Mouse (Mus musculus): ENCODE data around the gene Tjp3. TPM values are rescaled to one million over a fixed set of nuclear protein-coding genes. Genes with fewer than 3 reads are reported as not detected.

Tjp3 gene
- polyA plus RNA-seq, 1 experiment = 13.2 TPM

DNA sequence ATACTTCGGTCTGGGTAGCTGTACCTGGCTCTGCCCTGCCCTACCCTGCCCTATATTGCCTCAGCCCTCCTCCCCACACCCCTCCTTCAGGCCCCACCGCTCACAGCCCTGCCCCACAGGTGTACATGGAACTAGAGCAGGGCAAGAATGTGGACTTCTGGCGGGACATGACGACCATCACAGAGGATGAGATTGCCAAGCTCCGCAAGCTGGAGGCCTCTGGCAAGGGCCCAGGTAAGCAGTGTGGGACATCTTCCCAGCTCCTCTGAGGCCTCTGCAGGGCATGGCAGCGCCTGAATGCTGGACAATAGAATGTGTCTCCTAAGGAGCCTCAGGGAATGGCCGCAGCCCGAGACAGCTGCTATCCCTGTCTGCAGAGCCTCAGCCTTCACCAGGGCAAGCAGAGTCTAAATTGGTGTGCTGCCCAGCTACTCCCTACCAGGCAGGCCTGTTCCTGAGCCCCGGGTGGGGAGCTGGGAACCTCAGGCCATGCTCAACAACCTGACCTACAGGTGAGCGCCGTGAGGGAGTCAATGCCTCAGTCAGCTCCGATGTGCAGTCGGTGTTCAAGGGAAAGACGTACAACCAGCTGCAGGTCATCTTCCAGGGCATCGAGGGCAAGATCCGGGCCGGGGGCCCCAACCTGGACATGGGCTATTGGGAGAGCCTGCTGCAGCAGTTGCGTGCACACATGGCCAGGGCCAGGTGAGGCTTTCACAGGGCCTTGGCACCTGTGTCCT, 32.6 kb upstream of the Tjp3 start:
- 87% methylated on average over 18 of the region's 18 CpGs for WGBS
- no peak for DNase-seq
- Histone ChIP-seq H3K27me3 (replicated peaks; ENCODE audit: control insufficient read depth, insufficient read depth, low read length) (no peaks in the 10 kb centered on the region), H3K36me3 (ENCODE audit: control insufficient read depth, insufficient read depth, low read length) (no peaks in the 10 kb centered on the region; the same call in 1 of the 2 replicates), H3K27ac (ENCODE audit: insufficient read depth, low read depth, low read length) (no peak overlapping the region), H3K4me1 (ENCODE audit: control insufficient read depth, insufficient read depth, low read length) (peaks cover 5% of the 10 kb centered on the region; the same call in 1 of the 2 replicates), H3K4me3 (ENCODE audit: insufficient read depth, low read depth, low read length) (no peak overlapping the region)
- TF ChIP-seq CTCF (conservative IDR thresholded peaks at IDR 0.05; ENCODE audit: insufficient read depth, insufficient read length, low read depth, low read length) = no peak
- TF ChIP-seq POLR2A (IDR thresholded peaks at IDR 0.05; ENCODE audit: low read depth, low read length) = no peak

DNA sequence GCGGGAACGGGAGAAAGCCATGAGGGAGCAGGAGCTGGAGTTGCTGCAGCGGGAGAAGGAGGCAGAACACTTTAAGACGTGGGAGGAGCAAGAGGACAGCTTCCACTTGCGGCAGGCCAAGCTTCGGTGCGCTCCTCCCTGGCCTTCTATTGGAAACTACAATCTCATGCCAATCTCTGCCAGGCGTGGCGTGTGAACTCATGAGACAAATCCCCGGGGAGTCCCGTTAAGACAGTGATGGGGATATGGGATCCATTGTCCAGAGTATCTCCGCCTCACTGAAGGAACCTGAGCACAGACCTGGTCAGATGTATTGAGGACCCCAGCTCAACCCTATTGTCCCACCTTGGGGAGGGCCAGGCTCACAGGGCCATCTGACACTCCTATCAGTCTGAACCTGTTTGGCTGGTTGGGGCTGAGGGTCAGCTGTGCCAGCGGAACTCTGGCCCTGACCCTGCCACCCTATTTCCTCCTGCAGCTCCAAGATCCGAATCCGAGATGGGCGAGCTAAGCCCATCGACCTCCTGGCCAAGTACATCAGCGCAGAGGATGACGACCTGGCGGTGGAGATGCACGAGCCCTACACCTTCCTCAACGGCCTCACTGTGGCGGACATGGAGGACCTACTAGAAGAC, 31.9 kb upstream of the Tjp3 start:
- no peak overlapping the region for H3K4me3 ChIP-seq (ENCODE audit: insufficient read depth, low read depth, low read length)
- no peaks in the 10 kb centered on the region; the same call in 1 of the 2 replicates for H3K36me3 ChIP-seq (ENCODE audit: control insufficient read depth, insufficient read depth, low read length)
- 85% methylated on average over 23 of the region's 23 CpGs for WGBS
- TF ChIP-seq CTCF (conservative IDR thresholded peaks at IDR 0.05; ENCODE audit: insufficient read depth, insufficient read length, low read depth, low read length) (no peak), POLR2A (IDR thresholded peaks at IDR 0.05; ENCODE audit: low read depth, low read length) (no peak)
- no peak for DNase-seq
- no peaks in the 10 kb centered on the region for H3K27me3 ChIP-seq (replicated peaks; ENCODE audit: control insufficient read depth, insufficient read depth, low read length)
- H3K27ac ChIP-seq (ENCODE audit: insufficient read depth, low read depth, low read length) = no peak overlapping the region
- peaks cover 5% of the 10 kb centered on the region; the same call in 1 of the 2 replicates for H3K4me1 ChIP-seq (ENCODE audit: control insufficient read depth, insufficient read depth, low read length)

DNA sequence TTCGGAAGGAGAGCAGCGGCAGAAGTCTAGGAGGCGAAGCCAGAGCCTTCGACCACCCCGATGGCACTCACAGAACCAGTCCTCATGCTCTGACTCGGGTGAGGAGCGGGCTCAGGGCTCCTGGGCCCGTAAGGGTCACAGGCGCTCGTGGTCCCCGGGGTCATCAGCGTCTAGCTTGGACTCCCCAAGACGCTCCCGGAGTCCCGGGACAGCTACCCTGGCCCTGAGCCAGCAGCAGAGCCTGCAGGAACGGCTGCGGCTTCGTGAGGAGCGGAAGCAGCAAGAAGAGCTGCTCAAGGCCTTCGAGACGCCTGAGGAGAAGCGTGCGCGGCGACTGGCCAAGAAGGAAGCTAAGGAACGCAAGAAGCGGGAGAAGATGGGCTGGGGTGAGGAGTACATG, 31.1 kb upstream of the Tjp3 start:
- WGBS = 88% methylated on average over 27 of the region's 27 CpGs
- DNase-seq = no peak
- Histone ChIP-seq H3K27ac (ENCODE audit: insufficient read depth, low read depth, low read length) (no peak overlapping the region), H3K36me3 (ENCODE audit: control insufficient read depth, insufficient read depth, low read length) (no peaks in the 10 kb centered on the region; the same call in 1 of the 2 replicates), H3K4me3 (ENCODE audit: insufficient read depth, low read depth, low read length) (no peak overlapping the region), H3K4me1 (ENCODE audit: control insufficient read depth, insufficient read depth, low read length) (peaks cover 5% of the 10 kb centered on the region; the same call in 1 of the 2 replicates), H3K27me3 (replicated peaks; ENCODE audit: control insufficient read depth, insufficient read depth, low read length) (no peaks in the 10 kb centered on the region)
- TF ChIP-seq POLR2A (IDR thresholded peaks at IDR 0.05; ENCODE audit: low read depth, low read length) (no peak), CTCF (conservative IDR thresholded peaks at IDR 0.05; ENCODE audit: insufficient read depth, insufficient read length, low read depth, low read length) (no peak)

DNA sequence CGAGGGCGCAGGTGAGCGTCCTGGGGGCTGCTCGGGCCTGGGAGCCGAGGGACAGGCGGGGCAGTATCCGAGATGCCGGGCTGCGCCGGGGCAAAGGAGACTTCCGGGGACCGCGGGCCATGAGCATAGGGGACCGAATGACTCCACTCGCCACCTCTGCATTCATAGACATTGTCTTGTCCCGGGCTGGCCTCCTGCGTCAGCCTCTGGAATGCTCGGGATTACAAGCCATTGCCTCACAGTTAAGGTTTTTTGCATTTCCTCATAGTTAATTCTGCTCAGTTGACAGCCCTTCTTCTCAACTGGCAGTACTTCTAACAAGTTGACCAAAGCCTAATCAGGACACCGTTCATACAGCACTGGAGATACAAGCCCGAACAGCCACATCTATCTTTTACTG, 30.1 kb upstream of the Tjp3 start:
- Histone ChIP-seq H3K4me1 (ENCODE audit: control insufficient read depth, insufficient read depth, low read length) (peaks cover 5% of the 10 kb centered on the region; the same call in 1 of the 2 replicates), H3K4me3 (ENCODE audit: insufficient read depth, low read depth, low read length) (peak overlapping the region; percentile 80), H3K27ac (ENCODE audit: insufficient read depth, low read depth, low read length) (peak overlapping the region; percentile 90; the same call in 1 of the 2 replicates), H3K27me3 (replicated peaks; ENCODE audit: control insufficient read depth, insufficient read depth, low read length) (no peaks in the 10 kb centered on the region), H3K36me3 (ENCODE audit: control insufficient read depth, insufficient read depth, low read length) (no peaks in the 10 kb centered on the region; the same call in 1 of the 2 replicates)
- DNase-seq = no peak
- no peak for TF ChIP-seq CTCF (conservative IDR thresholded peaks at IDR 0.05; ENCODE audit: insufficient read depth, insufficient read length, low read depth, low read length)
- no peak for TF ChIP-seq POLR2A (IDR thresholded peaks at IDR 0.05; ENCODE audit: low read depth, low read length)
- 1% methylated on average over 20 of the region's 20 CpGs for WGBS

DNA sequence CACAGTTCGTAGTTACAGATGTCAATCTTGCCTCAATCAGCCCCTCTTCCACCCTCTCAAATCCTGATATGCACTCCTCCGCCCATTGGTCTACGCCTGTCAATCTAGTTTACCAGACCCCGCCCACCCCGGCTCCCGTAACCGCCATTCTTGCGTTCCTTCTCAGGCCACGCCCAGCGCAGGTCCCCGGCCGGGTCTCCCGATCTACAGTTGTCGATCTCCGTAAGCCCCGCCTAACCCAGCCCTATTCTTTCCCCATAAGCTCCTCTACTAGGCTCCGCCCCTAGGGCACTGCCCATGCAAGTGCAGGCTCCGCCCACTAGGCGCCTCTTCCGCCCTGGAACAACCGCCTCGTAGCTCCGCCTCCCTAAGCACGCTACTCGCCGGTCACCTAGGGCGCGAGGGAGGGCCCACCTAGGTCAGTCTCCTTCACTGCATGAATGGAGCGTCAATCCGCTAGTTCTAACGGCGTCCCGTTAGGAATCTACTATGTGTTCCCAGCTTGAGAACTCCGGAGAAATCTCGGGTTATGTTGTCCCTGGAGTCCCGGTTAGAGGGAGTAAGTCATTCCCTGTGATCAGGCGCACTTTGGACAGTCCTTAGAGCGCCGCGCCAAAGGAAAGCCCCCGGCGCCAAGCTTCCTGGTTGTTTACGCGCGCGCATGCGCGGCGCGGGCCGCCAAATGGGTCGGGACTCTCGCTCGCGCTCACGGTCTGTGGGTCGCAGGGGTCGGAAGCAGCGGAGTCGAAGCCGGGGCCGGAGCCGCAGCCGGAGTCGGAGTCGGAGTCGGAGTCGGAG, 29.4 kb upstream of the Tjp3 start, which contains the start of gene Cactin:
Gene Cactin (plus strand): TSS at position 554 of the 798 bp plus-strand sequence.
- H3K36me3 ChIP-seq (ENCODE audit: control insufficient read depth, insufficient read depth, low read length) = no peaks in the 10 kb centered on the region

DNA sequence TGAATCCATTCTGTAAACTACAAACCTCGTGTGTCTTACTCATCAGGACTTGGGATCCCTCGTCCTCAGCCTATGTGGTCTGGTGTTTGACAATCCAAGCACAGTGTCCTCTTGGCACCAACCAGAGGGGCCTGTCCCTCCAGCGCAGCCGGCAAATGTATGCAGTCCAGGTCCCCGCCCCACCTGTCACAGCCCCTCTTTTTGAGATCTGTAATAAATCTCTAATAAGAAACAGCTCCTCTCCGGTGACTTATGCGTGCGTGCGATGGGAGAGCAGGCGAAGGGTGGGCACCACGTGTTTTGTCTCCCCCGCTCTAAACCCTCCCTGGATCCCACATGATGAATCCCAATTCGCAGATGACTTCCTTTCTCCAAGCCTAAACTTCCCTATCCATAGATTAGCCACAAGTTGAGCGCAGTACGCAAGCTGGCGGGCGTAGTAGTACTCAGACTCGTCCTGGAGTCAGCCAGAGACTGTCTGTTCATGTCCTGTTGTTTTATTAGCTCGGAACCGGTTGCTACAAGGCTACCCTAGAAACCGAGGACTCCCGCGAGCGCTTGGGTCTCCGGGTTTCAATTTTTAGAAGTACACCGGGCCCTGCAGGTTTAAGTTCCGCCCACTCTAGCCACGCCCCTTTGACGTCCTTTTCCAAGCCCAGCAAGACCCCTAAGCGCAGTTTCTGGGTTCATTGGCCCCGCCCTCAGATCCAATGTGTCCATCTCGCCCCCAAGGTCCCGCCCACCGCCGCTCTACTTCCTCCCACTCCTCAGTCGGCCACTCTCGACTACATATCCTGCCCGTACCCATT, 28.6 kb upstream of the Tjp3 start:
- TF ChIP-seq CTCF (conservative IDR thresholded peaks at IDR 0.05; ENCODE audit: insufficient read depth, insufficient read length, low read depth, low read length) (no peak), POLR2A (IDR thresholded peaks at IDR 0.05; ENCODE audit: low read depth, low read length) (no peak)

More for the DNA sequence above, 29.4 kb upstream of the Tjp3 start, which contains the start of gene Cactin:
- peak; percentile 100 for DNase-seq
- under 1% methylated on average over 68 of the region's 68 CpGs for WGBS
- TF ChIP-seq POLR2A (IDR thresholded peaks at IDR 0.05; ENCODE audit: low read depth, low read length) (no peak), CTCF (conservative IDR thresholded peaks at IDR 0.05; ENCODE audit: insufficient read depth, insufficient read length, low read depth, low read length) (no peak)
- no peaks in the 10 kb centered on the region for H3K27me3 ChIP-seq (replicated peaks; ENCODE audit: control insufficient read depth, insufficient read depth, low read length)
- H3K4me3 ChIP-seq (ENCODE audit: insufficient read depth, low read depth, low read length) = peak within 1 kb of the TSS; percentile 80
- H3K27ac ChIP-seq (ENCODE audit: insufficient read depth, low read depth, low read length) = peak within 1 kb of the TSS; percentile 90
- H3K4me1 ChIP-seq (ENCODE audit: control insufficient read depth, insufficient read depth, low read length) = peaks cover 5% of the 10 kb centered on the region; the same call in 1 of the 2 replicates

More for the DNA sequence above, 28.6 kb upstream of the Tjp3 start:
- Histone ChIP-seq H3K36me3 (ENCODE audit: control insufficient read depth, insufficient read depth, low read length) (no peaks in the 10 kb centered on the region), H3K4me3 (ENCODE audit: insufficient read depth, low read depth, low read length) (peak overlapping the region; percentile 59), H3K27me3 (replicated peaks; ENCODE audit: control insufficient read depth, insufficient read depth, low read length) (no peaks in the 10 kb centered on the region), H3K4me1 (ENCODE audit: control insufficient read depth, insufficient read depth, low read length) (peaks cover 5% of the 10 kb centered on the region; the same call in 1 of the 2 replicates), H3K27ac (ENCODE audit: insufficient read depth, low read depth, low read length) (peak overlapping the region; percentile 83)
- DNase-seq = peak; percentile 31
- 1% methylated on average over 38 of the region's 38 CpGs for WGBS

Measured in kidney, adult 2 months (tissue).